Mouse (Mus musculus): Measurements from ENCODE around the gene Pi16.

DNA sequence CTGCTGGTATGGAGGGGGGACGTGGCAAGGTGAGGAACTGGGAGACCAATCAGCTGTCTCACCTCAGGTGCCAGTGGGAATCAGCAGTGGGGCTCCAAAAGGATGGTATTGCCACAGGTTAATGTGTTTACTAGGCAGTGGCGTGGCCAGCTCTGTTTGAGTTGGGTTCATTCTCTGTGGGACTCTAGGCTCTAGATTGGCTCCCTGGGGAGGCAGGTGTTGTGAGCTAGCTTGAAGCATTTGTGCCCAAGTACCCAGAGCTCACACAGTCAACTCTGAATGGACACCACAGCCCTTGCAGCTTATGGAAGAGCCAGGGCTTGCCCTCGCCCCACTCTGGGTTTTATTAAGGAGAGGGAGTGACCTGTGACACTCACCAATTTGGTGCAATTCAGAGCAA lies 13.6 kb upstream of the Pi16 start:
- no peak for TF ChIP-seq EP300 (IDR thresholded peaks at IDR 0.05; ENCODE audit: insufficient read depth, low read depth, low read length)
- TF ChIP-seq POLR2A (IDR thresholded peaks at IDR 0.05; ENCODE audit: insufficient read depth, low read depth, low read length) = no peak
- no peak for TF ChIP-seq CTCF (IDR thresholded peaks at IDR 0.05)
